Mouse (Mus musculus): ENCODE results near the gene Spata1. TPM values are rescaled to one million over a fixed set of nuclear protein-coding genes. Genes with fewer than 3 reads are reported as not detected.
"Not testable (repeated sequence)": the region's sequence is repeated elsewhere in the genome, so short reads cannot be mapped to it uniquely, and the experiment has no call there.

Spata1 gene
- polyA plus RNA-seq, 1 experiment: 2.0 TPM

DNA sequence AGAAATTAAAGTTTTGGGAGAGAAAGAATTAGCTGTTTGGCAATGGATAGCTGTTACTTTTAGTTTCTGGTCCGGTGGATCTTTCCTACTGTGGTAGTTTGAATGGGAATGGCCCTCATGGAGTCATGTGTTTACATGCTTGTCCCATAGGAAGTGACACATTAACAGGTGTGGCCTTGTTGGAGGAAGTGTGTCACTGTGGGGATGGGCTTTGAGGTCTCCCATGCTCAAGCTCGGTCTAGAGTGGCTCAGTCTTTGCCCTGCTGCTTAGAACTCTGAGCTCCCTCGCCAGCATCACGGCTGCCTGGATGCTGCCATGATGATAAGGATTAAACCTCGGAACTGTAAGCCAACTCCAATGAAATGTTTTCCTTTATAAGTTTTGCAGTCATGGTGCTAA, 48.2 kb downstream of the Spata1 start:
- no peak for DNase-seq (ENCODE audit: low read depth)

DNA sequence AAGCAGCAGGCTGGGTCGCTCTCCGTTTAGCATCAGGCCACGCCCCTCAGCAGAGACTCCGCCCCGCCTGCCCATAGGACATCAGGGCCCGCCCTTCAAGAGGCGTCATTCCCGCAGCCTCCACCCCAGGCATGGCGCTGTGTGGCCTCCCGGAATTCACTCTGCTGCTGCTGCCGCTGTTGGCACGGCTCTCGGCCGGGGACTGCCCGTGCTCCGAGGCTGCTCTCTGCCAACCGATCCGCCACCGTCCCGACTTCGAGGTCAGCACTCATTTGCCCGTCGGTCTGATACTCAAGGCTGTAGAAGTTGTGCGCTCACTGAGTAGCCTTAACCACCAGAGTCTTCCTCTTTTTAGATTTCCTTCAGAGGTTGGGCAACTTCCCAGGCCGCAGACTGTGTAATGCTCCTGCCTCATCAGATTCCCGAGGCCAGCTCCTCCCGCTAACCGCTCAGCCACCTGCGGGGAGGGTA, 49.1 kb downstream of the Spata1 start:
- DNase-seq (ENCODE audit: low read depth): peak; percentile 50

DNA sequence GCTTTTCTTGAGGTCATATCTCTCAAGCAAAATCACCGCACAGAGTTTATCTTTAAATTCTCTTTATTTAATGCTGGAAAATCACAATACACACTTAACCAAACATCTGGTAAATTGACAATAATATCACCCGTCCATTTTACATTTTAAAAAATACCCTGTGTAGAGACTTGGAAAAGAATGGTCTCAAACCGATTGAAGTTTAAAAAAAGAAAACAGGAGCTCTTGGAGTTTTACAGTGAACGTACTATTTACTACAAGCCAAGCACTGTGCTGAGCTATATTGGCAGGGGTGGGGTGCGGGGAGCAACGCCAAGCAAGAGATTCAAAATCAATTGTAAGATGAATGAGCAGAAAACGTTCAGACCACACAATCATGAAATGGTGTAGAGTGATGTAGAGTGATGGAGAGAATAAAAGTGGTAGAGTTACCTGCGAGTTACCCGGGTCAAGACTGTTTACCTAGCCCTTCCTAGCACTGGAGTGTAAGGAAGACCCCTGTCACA, 49.8 kb downstream of the Spata1 start, which contains the start of gene Ctbs:
TSS of gene Ctbs (plus strand) at position 51 of the 506 bp plus-strand sequence.
- DNase-seq (ENCODE audit: low read depth): no peak

DNA sequence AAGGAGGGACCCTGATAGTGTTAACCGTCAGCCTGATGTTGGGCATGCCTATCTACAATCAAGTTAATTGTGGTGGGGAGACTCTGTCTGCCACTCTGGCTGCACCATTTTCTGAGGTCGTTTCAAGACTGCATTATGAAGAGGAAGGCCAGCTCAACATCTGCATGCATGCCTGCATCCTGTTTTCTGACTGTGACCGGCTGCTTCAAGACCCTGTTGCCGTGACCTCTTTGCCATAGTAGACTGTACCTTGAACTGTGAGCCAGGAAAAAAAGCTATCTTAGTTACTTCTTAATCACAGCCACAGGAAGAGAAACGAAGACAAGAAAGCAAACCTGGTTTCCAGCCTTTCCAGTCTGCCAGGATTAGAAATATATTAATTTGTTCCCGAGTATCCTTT, 50.6 kb downstream of the Spata1 start:
- no peak for DNase-seq (ENCODE audit: low read depth)

DNA sequence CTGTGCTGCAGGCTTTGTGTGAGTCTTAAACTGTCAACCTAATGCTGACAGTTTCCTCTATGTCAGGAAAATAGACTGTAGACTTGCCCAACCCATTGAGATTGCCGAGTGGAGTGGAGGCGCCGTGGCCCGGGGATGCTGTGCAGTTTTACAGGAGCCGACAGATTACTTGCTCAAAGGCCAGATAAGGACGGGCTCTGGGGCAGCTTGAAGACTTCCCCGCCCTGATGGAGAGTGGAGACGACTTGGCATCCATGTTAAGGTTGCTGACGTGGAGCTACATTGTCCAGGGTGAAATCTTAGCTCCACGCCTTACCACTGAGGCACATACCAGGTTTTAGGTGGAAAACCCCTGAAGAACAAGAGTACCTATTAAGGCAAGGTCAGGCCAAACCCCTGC, 51.2 kb downstream of the Spata1 start:
- DNase-seq (ENCODE audit: low read depth): no peak

DNA sequence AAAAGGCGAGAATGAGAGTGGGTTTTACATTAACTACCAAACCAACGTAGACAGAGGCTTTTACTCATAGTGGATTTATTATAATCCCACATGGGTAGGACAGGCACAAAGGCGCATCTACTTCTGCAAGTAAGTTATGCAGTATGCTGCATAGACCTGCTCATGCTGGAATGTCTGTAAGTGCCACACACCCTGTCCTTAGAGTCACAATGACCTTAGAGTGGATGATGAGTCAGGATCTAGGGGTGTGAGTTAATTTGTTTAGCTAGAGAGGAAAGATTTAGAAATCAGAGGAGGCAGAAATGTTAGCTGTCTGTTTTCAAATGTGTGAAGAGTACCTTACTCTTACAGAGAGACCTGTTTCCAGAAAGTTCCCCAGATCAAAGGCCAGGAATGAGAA, 52.0 kb downstream of the Spata1 start:
- DNase-seq (ENCODE audit: low read depth): no peak

DNA sequence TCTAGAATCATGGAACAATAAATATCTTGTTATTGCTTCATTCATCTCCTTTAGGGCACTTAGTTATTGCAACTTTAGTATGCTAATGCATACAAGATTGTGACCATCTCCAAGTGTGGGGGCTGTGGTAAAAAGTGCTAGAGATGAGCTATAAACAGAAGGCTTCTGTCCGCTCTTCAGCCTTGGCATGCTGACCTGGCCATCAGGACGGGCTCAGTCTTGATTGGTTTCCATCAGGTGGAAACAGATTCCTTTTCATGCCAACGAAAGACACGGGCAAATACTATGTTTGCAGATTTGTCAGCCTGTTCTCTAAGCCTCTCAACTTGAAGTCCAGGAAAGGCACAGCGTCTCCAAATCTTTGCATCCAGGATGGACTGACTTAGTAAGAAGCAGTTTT, 52.4 kb downstream of the Spata1 start:
- no peak for DNase-seq (ENCODE audit: low read depth)

DNA sequence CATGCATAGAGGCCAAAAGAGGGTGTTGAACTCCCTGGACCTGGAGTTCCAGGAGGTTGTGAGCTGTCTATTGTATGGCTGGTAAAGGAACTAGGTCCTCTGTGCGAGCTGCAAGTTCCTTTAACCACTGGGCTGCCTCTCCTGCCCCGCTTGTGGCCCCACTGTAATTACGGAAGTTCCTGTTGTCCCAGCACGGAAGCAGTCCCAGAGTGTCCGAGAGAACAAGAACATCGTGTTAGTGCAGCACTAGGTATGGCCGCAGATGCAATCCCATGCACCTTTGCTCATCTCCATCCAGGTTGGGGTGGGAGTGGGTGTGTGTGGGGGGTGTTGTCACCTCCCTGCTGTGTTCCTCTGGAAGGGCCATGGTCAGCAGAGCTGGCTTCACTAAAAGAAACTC, 54.7 kb downstream of the Spata1 start:
- DNase-seq (ENCODE audit: low read depth): no peak

DNA sequence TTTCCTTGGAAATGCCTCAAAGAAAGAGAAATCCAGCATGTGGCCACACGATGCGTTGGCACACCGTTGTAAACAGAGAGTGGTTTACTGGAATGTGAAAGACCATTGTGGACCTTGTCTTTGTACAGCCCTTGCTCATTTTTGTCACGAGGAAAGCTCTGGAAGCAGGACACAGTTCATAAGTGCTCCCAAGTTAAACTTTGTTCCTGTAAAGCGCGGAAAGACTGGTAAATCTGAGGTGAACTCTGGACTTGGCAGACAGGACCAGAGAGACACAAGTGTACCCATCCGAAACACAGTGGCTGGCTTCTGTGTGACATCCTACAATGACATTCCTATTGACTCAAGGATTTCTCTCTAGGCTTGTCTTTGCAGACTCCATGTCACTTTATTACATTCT, 56.2 kb downstream of the Spata1 start:
- no peak for DNase-seq (ENCODE audit: low read depth)

DNA sequence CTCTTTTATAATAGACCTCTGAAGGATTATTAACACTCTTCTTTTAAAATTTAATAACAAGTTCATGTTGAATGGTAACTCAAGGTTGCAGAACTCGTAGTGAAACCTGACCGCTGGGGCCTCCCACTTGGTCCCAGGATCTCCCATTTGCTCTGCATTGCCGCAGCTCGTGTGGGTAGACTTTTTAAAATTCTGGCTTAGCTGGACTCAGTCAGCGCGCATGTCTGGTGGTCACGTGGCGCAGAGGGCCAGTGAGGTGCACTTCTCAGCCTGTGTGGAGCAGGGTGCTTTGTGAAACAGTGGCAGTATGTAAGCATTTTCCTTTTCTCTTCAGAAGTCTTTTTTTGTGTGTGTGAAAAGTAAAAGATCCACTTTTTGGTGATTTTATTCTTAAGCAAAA, 56.6 kb downstream of the Spata1 start:
- DNase-seq (ENCODE audit: low read depth): no peak

DNA sequence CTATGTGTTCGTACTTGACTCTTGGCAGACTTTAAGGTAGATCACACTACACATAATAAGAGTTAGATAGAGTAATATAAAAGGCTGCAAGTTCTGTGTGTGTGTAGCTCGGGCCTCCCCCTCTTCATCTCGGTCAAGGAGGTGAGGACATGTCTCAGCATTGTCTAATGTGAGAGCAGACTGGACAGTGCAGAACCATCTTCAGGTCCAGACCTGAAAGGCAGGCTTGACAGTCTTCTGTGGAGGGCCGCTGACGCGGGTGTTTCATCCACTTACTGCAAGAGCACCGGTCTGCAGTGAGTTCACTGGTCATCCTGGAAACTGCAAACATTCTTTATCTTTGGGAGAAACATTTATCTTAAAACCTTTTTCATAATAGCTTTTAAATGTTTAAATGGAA, 57.1 kb downstream of the Spata1 start:
- DNase-seq (ENCODE audit: low read depth): no peak

DNA sequence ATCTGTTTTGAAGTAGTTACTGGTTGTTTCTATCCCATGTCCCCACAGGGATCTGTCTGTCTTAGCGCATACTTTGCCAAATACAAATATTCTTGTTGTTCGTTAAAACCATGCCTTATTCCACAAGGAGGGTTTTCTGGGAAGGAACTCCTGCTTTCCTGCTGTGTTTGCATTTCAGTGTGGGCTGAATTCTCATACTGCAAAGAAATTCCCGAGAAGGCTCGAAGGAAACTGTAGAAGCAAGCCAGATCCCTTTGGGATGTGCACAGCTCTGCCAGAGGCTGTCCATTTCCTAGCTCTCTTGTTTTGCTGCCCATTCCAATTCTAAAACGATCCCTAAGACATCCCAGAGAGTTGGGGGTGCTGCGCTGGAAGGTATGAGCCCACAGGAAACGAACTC, 59.1 kb downstream of the Spata1 start:
- no peak for DNase-seq (ENCODE audit: low read depth)

DNA sequence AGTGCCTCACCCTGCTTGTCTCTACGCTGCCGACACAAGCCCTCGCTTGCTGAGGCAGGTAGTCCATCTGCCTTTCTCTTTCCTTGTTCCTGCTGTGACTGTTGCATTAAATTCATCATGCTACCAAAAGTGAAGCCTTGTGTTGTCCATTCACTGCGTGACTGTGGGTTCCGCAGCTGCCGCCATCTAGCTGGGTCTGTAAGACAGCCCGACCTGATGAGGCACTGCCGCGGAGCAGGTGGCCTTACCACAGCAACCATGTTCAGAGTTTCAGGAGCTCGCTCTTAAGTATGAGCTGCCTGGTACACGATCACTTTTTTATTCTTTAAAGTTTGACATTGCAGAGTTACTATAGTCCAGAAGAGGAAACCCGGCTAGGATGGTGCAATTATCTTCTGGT, 59.5 kb downstream of the Spata1 start:
- DNase-seq (ENCODE audit: low read depth): no peak

DNA sequence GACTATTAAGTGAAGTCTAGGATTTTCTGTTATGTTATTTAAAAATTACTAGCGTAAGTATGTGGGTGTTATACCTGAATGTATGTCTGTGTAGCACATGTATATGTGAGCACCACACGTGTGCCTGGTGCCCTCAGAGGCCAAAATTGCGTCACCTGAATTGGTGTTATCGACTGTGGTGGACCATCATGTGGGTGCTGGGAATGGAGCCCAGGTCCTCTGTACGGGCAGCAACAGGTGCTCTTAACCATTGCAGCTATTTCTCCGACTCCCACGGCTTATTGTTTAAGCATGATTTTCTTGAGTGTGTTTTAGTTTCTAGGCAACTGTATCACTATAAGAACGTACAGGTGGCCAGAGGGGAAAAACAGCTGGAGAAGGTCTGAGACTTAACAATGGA, 63.4 kb downstream of the Spata1 start:
- DNase-seq (ENCODE audit: low read depth): no peak

DNA sequence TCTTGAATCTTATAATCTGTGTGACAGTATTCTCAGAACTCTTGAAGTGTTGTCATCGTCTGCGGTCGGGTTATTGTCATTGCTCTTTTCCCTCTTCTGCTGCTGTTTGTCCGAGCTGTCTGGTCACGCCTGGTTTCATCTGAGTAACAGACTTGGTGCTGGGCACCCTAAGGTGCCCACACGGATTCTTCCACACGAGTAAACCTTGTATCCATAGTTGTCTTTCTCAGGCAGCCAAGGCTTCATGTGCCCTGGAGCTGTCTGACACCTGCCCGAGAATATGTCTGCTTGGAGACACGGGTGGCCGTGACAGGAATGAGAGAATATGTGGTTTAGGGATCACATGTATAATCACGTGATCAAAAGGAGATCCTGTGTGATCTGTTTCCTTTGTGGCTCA, 64.0 kb downstream of the Spata1 start:
- no peak for DNase-seq (ENCODE audit: low read depth)

DNA sequence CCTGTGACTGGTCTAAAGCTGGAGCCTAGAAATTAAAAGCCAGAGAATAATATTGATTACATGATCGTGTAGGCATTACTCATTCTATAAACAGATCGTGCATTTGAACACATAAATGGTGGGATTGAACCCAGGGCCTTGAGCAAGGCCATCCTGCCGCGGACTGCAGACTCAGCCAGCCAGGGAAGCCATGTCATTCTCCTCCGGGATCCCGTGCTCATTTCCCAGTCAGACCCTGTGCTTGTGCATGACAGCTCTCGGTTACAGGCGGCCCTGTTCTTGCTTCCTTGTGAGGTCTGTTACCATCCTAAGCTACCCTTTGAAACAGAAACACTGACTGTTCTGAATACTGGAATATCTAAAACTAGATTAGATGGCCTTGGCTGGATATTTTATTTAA, 64.9 kb downstream of the Spata1 start:
- DNase-seq (ENCODE audit: low read depth): no peak

DNA sequence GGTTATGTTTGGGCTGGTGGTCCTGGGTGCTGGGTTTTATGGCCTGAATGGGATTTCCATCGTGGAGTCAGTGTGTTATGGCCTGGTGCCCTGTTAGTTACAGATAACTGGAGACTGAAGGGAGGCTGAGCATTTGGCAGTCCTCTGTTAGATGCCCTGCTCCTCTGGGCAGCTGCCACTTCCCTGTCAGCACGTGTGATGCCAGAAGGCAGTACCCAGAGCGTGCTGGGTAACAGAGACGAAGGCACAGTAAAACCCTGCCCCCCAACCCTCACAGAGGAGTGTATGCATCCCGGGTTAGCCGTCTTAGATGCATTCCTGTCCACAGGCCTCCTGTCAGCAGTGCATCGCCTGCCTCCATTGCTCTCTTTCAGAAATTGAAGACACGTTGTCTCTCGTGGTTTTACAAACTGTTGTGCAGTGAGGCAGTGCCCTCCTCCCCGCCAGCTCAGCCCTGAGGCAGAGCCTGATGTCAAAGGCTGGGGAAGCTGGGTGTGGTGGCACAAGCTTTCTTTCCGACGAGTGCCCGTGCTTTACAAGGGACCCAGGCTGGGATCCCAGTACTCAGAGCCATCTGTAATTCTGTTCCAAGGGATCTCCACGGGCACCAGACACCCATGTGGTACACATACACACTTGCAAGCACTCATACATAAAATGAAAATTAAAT, 65.7 kb downstream of the Spata1 start:
- no peak for DNase-seq (ENCODE audit: low read depth)

DNA sequence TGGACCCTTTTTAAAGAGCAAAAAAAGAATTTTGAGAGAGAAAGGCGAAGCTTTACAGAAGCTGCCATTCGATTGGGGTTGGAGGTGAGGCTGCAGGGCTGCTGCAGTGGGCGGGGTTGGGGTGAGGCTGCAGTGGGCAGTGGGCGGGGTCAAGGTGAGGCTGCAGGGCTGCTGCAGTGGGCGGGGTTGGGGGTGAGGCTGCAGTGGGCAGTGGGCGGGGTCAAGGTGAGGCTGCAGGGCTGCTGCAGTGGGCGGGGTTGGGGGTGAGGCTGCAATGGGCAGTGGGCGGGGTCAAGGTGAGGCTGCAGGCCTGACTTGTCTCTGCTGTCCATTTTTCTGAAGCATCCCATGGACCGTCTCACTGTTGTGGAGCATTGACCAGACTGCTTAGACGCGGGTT, 66.5 kb downstream of the Spata1 start:
- DNase-seq (ENCODE audit: low read depth): not testable (repeated sequence)

DNA sequence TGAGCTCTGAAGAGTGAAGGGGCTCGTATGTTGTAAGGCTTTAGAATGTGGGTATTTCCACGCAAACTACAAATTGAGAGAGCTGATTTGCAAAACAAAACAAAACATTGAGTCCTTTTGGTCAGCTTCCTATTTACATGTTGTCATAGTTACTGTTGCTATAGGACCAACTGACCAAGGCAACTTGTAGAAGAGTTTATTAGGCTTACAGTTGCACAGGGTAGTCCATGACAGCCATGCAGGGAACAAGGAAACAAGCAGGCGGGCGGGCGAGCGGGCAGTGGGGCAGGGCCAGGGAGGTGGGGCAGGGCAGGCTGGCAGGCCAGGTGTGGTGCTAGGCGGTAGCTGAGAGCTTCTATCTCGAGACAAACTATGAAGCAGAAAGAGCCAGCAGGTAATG, 73.1 kb downstream of the Spata1 start:
- no peak for DNase-seq (ENCODE audit: low read depth)

DNA sequence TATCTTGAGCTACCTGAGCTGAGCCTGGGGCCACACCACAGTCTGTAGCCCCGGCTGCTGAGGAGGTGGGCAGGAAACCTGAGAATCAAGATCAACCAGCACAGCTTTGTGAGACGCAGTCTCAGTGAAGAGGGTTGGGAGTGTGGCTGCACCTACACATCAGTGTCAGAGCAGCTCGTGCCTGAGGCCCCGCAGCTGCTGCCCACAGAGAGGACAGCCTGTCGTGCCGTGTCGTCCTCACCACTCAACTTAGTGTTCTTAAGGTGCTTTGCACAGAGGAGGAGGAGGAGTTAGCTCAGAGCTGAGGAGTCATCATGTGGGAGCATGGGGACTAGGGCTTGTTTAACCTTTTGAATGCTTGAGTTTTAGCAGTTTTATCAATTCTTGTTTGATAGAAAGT, 73.7 kb downstream of the Spata1 start:
- no peak for DNase-seq (ENCODE audit: low read depth)

DNA sequence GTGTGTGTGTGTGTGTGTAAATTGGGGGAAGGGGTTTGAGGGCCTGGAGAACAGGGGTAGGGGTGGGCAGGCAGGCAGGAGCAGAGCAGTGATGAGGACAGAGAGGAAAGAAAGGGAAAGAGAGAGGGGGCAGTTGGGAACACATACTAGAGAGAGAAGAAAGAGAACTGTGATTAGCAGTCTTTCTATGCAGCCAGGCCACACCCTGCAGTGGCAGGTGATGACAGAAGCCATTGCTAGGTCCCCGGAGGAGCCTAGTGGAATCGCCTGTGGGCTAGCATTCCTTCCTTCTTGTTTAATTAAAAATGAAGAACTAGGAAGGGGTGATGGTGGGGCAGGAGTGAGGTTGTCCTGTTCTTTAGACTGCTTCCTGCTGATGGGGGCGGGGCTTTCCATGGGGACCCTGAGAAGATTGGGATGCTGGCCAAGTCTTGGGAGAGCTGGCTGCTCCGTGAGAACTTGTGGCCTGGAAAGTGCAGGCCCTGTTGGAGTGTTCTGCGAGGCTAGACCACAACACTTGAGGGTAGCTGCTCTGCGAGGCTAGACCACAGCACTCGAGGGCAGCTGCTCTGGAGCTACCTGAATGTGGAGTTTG, 75.2 kb downstream of the Spata1 start:
- DNase-seq (ENCODE audit: low read depth): no peak

DNA sequence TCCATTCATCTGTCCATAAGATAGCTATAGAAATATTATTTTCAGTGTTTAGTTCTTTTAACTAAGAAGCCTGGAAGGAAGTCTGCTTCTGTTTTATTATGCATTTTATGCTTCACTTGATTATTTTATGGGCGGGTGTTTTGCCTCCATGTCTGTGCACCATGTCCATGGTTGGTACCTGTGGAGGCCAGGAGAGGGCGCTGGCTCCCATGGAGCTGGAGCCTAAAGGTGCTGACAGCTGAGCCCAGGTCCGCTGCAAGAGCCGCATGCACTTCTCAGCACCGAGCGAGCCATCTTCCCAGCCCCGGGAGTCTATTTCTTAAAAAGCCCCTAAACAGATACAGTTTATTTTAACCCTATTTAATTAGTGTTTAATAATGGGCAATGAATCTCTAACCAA, 75.8 kb downstream of the Spata1 start:
- DNase-seq (ENCODE audit: low read depth): no peak

DNA sequence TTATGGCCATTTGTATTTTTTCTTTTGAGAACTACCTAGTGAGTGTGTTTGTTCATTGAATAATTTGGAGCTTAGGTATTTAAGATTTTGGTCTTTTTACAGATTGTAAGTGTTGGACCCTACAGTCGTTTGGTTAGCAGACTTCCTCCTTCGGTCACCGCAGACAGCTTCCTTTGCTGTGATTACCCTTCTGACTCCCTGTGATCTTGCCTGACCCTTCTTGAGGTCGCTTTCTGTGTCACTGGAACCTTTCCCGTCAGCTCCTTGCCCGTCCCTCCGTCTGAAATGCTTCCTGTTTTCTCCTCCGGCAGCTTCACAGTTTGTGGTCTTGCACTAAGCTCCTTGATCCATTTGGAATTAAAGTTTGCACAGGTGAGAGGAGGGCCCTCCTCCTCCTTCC, 77.8 kb downstream of the Spata1 start:
- DNase-seq (ENCODE audit: low read depth): no peak
